Mouse (Mus musculus) CH12.LX (cell line): ENCODE results near the gene Scn8a.

Experiments
- CHD2 ChIP-seq: IDR thresholded peaks from 2 replicates; pipeline ENCODE4 v1.6.1; 2011; ENCODE audit warnings: low read length, improper control_type of control experiment
- CTCF ChIP-seq, 2 experiments: IDR thresholded peaks in 1 of 2; conservative IDR thresholded peaks in 1 of 2; 2 replicates each; pipeline ENCODE4 v1.5.1; 2011 to 2012; ENCODE audit warnings: low read depth in 2 of 2, low read length in 2 of 2, improper control_type of control experiment in 1 of 2, inconsistent platforms in 1 of 2, mild to moderate bottlenecking in 1 of 2, moderate library complexity in 1 of 2
- E2F4 ChIP-seq: IDR thresholded peaks from 2 replicates; pipeline ENCODE4 v1.6.1; 2011; ENCODE audit warnings: low read depth, low read length, improper control_type of control experiment; ENCODE audit not compliant: insufficient replicate concordance
- EP300 ChIP-seq: IDR thresholded peaks from 2 replicates; pipeline ENCODE4 v1.6.1; 2011; ENCODE audit warnings: low read length, improper control_type of control experiment
- MAX ChIP-seq: IDR thresholded peaks from 2 replicates; pipeline ENCODE4 v1.6.1; 2011; ENCODE audit warnings: low read length, improper control_type of control experiment
- MXI1 ChIP-seq: IDR thresholded peaks from 2 replicates; pipeline ENCODE4 v1.6.1; 2011; ENCODE audit warnings: mild to moderate bottlenecking, low read depth, low read length, improper control_type of control experiment
- POLR2A ChIP-seq: IDR thresholded peaks from 2 replicates; pipeline ENCODE4 v1.6.1; 2011; ENCODE audit warnings: low read depth, mild to moderate bottlenecking, improper control_type of control experiment, low read length
- RAD21 ChIP-seq: IDR thresholded peaks from 2 replicates; pipeline ENCODE4 v1.6.1; 2011; ENCODE audit warnings: low read depth, mild to moderate bottlenecking, low read length, improper control_type of control experiment, moderate library complexity
- USF2 ChIP-seq: conservative IDR thresholded peaks from 2 replicates; pipeline ENCODE4 v1.6.1; 2011; ENCODE audit warnings: low read depth, low read length, improper control_type of control experiment
- ZKSCAN1 ChIP-seq: IDR thresholded peaks from 2 replicates; pipeline ENCODE4 v1.6.1; 2012; ENCODE audit warnings: low read depth, inconsistent platforms, low read length, improper control_type of control experiment, borderline replicate concordance
- ZMIZ1 ChIP-seq: IDR thresholded peaks from 2 replicates; pipeline ENCODE4 v1.6.1; 2012; ENCODE audit warnings: low read depth, mild to moderate bottlenecking, inconsistent platforms, low read length, improper control_type of control experiment

DNA sequence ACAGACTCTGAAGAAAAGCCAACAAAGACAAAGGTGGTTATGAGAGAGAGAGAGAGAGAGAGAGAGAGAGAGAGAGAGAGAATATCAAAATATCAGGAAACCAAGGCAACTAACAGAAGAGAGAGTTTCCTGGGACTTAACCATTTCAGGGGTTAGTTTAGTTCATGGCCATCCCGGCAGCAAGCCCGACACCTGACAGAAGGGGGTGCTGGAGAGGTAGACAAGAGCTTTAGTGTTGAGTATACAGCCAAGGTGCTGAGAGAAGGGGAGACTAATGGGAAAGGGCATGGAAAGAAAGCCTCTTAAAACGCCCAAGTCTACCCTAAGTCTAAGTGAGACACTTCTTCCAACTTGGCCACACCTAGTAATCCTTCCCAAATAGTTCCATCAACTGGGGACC lies 4.1 kb upstream of the Scn8a start:
- TF ChIP-seq CTCF (conservative IDR thresholded peaks at IDR 0.05 in 1 of 2, IDR thresholded peaks at IDR 0.05 in 1 of 2; ENCODE audit: low read depth in 2 of 2, low read length in 2 of 2) (peak in 1 of 2 experiments; percentile 44; a peak in 2 of 4 replicates), MAX (no peak), RAD21 (peak; percentile 28), EP300 (no peak), POLR2A (no peak), E2F4 (no peak), USF2 (no peak), ZMIZ1 (no peak), CHD2 (no peak), ZKSCAN1 (no peak), MXI1 (no peak)
